Mouse (Mus musculus): ENCODE data around the gene Hes3. TPM values are rescaled to one million over a fixed set of nuclear protein-coding genes. Genes with fewer than 3 reads are reported as not detected.

Hes3 gene
- total RNA-seq, 4 experiments from 2014 or later = not detected

GRCm38 (mm10) chr4:152305991-152306390, 14.5 kb upstream of the Hes3 start:
- DNase-seq (ENCODE audit: low spot score) = no peak

DNA sequence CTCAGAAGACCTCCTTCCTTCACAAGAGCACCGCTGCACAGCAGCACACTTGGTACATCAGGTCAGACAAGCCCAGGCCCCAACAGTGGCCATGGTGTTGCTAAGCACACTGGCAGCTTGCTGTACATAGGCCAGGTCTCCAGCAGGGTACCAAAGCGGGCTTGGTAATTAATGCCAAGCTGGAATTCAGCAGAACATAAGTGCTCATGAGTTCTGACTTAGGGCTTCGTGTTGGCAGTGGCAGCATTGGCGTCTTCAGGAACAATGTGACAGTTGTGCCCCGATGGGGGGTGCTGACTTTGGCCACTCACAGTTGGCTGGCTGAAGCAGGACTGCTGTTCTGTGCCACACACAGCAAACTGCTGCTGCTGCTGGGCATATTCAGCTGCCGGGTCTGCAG, 13.2 kb upstream of the Hes3 start:
- DNase-seq (ENCODE audit: low spot score) = no peak

DNA sequence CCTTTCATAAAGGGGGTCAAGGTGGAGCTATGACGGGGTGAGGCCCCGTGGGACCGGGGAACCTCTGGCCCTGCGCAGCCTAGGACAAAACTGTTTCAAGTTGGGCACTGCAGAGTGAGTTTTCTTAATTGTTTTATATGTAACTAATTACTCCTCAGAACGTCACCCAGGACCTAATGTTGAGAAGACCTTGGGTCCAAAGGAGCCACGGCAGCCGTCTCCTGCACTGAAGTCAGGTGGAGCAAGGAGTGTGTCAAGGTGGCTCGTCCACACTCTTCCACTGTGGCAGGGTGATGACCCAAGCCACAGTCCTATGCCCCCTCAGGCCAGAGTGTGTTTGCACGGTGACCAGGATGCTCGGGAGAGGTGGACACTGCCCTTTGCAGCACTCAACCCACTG, 11.7 kb upstream of the Hes3 start:
- no peak for DNase-seq (ENCODE audit: low spot score)

DNA sequence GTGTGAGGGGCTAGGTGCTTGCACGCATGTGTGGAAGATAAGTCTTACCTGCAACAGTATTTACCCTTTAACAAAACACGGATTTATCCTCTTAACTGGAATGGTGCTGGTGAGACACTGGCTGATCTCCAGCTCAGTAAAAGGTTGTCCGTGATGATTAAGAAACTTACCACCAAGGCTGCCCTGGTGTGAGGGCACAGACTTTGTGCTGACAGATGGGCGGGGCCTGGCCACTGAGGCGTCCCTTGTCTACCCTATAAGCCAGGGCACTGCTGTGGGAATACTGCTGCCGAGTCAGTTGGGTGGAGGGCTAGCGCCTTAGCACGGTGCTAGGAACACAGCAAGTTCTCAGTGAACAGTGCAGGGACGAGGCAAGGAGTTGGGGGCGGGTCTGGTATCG, 10.6 kb upstream of the Hes3 start:
- DNase-seq (ENCODE audit: low spot score) = no peak

DNA sequence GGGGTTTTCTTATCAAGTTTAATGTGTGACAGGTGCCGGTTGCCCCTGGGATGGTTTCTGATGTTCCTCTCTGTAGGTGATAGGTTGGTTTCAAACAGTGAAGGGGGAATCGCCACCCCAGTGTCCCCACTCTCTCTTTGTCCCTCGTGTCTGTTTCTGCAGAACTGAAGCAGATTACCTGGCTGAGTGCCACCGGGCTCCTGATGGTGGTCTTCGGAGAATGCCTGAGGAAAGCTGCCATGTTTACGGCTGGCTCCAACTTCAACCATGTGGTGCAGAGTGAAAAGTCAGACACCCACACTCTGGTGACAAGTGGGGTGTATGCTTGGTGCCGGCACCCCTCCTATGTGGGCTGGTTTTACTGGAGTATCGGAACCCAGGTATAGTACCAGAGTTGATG, 8.9 kb upstream of the Hes3 start:
- DNase-seq (ENCODE audit: low spot score) = no peak

- no peak for DNase-seq (ENCODE audit: low spot score)
Observed at GRCm38 (mm10) chr4:152298836-152299235, 7.4 kb upstream of the Hes3 start.

DNA sequence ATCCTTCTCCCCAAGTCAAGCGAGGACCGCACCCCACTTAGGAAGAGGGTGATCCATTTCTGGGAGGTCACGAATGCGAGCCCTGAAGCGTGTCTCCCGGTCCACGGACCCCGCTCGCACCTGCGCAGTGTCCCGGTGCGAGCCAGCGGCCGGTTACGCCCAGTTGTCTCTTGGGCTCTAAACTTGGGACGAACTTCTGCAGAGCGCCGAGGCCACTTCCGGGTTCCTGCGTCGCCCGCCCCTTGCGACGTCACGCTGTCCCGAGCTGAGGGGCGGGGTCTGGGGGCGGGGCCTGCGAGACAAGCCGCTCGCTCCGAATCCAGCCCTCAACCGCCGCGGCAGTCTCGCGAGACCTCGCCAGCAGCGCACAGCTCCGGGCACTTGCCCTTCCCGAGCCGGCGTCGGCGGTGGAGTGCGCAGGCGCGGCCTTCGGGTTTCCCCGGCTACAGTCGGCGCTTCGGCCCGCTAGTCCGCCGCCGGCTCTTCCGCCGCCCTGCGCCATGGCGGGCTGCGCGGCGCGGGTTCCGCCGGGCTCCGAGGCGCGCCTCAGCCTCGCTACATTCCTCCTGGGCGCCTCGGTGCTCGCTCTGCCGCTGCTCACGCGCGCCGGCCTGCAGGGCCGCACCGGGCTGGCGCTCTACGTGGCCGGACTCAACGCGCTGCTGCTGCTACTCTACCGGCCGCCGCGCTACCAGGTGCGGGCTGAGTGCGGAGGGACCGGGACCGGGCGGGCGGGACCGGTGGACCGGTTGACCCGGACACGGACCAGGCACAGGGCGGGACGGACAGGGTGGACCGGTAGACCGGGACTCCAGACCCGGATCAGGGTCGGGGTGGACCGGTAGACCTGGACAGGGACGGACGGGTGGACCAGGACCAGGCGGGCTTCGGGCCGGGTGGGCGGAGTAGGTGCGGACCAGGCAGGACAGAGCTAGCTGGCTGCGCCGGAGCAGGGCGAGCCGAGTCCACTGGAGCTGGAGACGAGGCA, 5.7 kb upstream of the Hes3 start, which contains the start of gene Icmt:
Icmt (plus strand) TSS at position 354 of the 988 bp plus-strand sequence.
- peak; percentile 96 for DNase-seq (ENCODE audit: low spot score)

DNA sequence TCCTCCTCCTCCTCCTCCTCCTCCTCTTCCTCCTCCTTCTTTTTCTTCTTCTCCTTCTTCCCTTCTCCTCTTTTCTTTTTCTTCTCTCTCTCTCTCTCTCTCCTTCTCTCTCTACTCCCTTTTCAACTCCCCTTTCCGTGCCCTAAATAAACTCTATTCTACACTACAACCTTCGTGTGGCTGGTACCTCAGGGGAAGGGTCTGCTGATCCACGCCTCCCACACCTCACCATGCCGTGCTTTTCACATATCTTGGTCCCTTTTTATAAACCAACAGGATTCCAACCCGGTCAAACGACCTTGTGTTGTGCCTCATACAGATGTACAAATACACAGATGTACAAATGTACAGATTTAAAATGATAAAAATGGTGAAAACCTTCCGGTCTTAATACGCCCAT, 4.9 kb upstream of the Hes3 start:
- DNase-seq (ENCODE audit: low spot score) = no peak

GRCm38 (mm10) chr4:152295916-152296315, 4.5 kb upstream of the Hes3 start:
- no peak for DNase-seq (ENCODE audit: low spot score)

DNA sequence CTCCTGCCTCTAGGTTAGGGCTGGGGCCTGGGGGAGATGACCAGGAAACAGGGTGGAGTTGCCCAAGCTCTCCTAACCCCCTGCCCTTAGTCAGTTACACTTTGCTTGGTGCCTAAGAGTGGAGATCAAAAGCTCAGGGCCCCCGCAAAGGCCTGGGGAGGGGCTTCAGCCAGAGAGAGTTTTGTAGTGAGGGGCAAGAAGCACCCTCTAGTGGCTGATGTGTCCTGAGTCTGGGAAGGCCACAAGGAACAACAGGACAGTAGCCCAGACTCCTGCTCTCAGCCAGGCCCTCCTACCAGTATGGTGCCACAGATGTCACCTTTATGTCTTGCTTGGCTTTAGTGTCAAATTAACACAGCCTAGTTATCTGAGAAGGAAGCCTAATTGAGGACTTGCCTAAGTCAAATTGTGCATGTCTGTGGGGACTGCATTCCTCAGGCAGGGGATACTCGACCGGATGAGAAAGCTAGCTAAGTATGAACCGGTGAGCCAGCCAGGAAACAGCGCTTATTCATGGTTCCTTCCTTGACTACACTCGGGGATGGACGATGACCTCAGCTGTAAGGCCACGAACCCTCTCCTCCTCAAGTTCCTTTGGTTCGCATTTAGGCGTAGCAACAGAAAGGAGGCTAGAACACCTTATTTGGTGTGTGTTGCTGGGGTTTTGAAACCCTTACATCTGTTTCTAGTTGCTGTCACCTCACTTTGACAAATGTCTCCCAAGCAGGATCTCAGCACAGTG, 2.9 kb upstream of the Hes3 start:
- no peak for DNase-seq (ENCODE audit: low spot score)

GRCm38 (mm10) chr4:152292102-152292765, 772 bp upstream of the Hes3 start:
- DNase-seq (ENCODE audit: low spot score) = no peak

DNA sequence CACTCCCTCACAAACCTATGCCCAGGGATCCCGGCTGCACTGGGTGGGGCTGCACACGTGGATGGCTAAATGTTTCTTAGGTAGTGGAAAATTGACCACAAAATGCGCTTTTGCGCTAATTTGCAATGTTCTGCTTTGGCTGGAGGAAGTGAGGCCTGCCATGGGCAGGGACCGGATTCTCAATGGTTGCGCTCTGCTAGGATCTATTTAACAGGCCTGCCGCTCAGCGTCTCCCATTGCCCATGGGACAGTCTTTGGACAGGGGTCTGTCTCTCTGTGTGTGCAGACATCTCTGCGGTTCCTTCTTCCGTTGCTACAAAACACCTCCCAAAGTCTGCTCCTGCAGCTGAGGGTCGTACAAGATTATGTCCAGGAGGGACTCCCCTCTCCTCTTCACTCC, 471 bp downstream of the Hes3 start:
- DNase-seq (ENCODE audit: low spot score) = no peak

DNA sequence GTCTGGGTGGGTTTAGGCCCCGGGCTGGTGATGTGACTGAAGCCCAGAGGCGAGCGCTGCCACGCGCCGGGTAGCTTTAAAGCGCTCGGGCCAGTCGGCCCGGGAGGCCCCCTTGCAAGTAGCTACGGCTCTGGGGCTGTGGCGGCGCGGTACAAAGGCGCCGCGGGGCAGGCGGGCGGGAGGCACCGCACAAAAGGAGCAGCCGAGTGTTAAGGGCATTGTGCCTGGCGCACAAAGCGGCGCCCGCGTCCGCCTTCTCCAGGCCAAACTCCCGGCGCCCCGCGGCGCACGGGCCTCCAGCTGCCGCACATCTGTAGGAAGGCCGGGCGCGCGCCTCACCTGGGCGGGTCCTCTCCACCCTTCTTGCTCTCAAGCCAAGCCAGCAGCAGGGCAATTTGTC, 1.1 kb downstream of the Hes3 start:
- no peak for DNase-seq (ENCODE audit: low spot score)

- no peak for DNase-seq (ENCODE audit: low spot score)
Observed at GRCm38 (mm10) chr4:152288398-152288945, 3.0 kb downstream of the Hes3 start.

DNA sequence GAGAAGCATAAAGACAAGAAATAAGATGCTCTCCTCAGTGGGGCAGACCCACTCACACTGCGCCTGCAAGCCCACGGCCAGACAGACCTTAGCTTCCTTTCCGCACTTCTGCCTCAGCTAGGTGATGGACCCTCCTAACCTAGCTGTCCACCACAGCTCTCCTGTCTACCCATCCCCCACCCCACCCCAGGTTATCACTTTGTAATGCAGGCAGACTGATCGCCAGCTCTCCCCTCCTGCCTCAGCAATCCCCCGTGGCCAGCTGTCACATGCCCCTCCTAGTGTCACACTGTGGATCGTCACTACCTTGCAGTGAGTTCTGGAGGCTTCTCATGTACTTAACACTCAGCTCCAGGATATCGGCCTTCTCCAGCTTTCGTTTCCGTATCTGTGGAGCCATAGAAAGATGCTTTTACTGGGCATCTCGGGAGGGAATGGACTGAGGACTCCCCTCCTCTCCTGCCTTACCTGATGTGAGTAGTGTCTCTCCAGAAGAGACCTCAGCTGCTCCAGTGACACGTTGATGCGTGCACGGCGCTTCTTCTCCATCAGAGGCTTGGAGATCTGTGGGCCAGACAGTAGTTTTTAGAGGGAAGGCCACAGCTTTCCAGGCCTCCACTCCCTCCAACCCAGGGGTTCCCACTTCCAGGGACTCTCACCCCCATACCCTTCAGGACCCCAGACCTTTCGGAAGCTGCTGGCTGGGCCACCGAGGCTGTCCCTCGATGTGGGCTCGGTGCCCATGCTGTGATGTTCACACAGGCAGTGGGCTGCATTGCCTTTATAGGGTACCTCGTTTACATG, 3.9 kb downstream of the Hes3 start:
- DNase-seq (ENCODE audit: low spot score) = no peak

- no peak for DNase-seq (ENCODE audit: low spot score)
Observed at GRCm38 (mm10) chr4:152286887-152287286, 4.6 kb downstream of the Hes3 start.

- no peak for DNase-seq (ENCODE audit: low spot score)
Observed at GRCm38 (mm10) chr4:152286183-152286582, 5.3 kb downstream of the Hes3 start.

DNA sequence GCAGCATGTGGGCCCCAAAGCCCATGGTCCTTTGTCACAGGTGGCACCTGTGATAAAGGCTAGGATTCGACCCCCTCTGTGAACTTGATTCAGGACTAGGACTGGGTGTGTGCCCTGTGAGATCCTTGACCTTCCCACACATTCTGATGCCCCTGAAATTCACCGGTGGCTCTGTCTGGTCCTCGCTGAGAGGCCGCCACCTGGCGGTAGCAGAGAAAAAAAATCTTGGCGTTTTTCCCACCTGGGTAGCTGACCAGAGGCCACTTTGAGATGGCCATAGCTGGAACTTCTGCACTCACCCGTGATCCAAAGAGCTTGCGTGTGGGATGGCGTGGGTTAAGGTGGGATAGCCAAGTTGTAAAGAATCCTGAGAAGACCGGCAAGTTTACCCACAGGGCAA, 6.0 kb downstream of the Hes3 start:
- peak; percentile 79 for DNase-seq (ENCODE audit: low spot score)

DNA sequence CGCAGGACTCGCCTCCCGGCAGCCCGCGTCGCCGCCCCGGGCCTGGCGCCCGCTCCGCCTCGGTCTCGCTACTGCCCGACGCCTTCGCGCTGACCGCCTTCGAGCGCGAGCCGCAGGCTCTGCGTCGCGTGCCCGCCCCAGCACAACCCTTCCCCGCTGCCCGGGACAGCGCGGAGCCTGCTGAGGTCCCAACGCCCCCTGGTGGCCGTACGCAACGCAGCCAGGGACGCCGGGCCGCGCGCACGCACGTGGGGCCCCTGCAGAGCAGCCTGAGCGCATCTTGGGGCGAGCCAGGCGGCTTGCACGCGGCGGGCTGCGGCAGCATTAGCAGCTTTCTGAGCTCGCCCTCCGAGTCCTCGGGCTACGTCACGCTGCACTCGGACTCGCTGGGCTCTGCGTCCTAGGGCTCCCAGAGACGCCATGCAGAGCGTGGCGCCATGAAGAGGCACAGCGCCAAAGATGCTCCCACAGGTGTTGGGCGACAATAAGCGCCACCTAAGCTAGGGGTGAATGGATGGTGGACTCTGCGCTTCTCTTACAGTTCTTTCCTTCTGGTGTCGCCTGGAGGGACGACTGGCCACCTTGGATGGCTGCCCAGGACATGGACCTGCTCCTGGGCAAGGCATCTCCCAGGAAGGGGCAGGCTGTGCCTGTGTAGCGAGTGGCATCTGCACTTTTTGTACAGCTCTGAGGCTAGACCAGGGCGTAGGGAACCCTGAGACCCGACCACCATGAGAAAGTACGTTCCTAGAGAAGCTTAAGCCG, 8.1 kb downstream of the Hes3 start:
- peak; percentile 71 for DNase-seq (ENCODE audit: low spot score)

- no peak for DNase-seq (ENCODE audit: low spot score)
Observed at GRCm38 (mm10) chr4:152282721-152283120, 8.7 kb downstream of the Hes3 start.
